30 mouse cellular contexts compared by ENCODE assay signal in genomic region chr6:145857428-145857827, GRCm38 (mm10). TPM values are rescaled to one million over a fixed set of nuclear protein-coding genes. Genes with fewer than 3 reads are reported as not detected.
DNase-seq lines count a peak whose midpoint lies in the region; ATAC-seq and TF ChIP-seq lines count a peak whose summit lies in the region.
"Had no signal": no experiment of that assay in that cellular context is flagged by ENCODE, and none has a peak within 500 bp of the region (broad histone marks: within the 10 kb centered on the region; RNA-seq: fewer than 3 reads in every experiment).

No protein-coding gene starts in this region.

- peaks cover 5% of the 10 kb centered on the region; the same call in 1 of the 2 replicates for H3K4me1 ChIP-seq in kidney, adult 2 months (ENCODE audit: control insufficient read depth, insufficient read depth, low read length)
- H3K4me1 ChIP-seq in kidney, embryonic 16.5 days (ENCODE audit: insufficient read depth, low read length) = peaks cover 14% of the 10 kb centered on the region

- H3K27me3 ChIP-seq in kidney, adult 2 months (replicated peaks; ENCODE audit: control insufficient read depth, insufficient read depth, low read length) = no peaks in the 10 kb centered on the region
- peaks cover 13% of the 10 kb centered on the region for H3K27me3 ChIP-seq in kidney, embryonic 16.5 days (ENCODE audit: insufficient read depth, low read length)

- intact Hi-C loops in gastrocnemius, adult 2 months (cut with DNase I) = no loop called here

- TF ChIP-seq CTCF in gastrocnemius, adult 2 months (IDR thresholded peaks at IDR 0.05) = no peak
- TF ChIP-seq CTCF in kidney, adult 2 months (conservative IDR thresholded peaks at IDR 0.05; ENCODE audit: insufficient read depth, insufficient read length, low read depth, low read length) = no peak

- TF ChIP-seq POLR2A in kidney, adult 2 months (IDR thresholded peaks at IDR 0.05; ENCODE audit: low read depth, low read length) = no peak

- no peak overlapping the region for H3K4me3 ChIP-seq in gastrocnemius, adult 2 months
- no peak overlapping the region for H3K4me3 ChIP-seq in kidney, adult 2 months (ENCODE audit: insufficient read depth, low read depth, low read length)
- H3K4me3 ChIP-seq in kidney, embryonic 16.5 days (ENCODE audit: low read length) = no peak overlapping the region
- H3K4me3 ChIP-seq: erythroblast, embryonic 14.5 days; heart, embryonic 15.5 days; kidney, embryonic 15.5 days; limb, embryonic 10.5 days; limb, embryonic 15.5 days; neural tube, embryonic 12.5 days had no signal

- 87% methylated on average over 7 of the region's 7 CpGs for WGBS in kidney, adult 2 months
- WGBS in kidney, embryonic 16.5 days = 89% methylated on average over 7 of the region's 7 CpGs

- no peaks in the 10 kb centered on the region for H3K9me3 ChIP-seq in kidney, embryonic 16.5 days (ENCODE audit: low read length)
- H3K9me3 ChIP-seq: heart, embryonic 15.5 days; kidney, embryonic 15.5 days; limb, embryonic 10.5 days; limb, embryonic 15.5 days; neural tube, embryonic 12.5 days had no signal

- DNase-seq in gastrocnemius, adult 2 months = peak; percentile 50
- DNase-seq in gastrocnemius, adult 18-20 months (ENCODE audit: low spot score) = no peak
- DNase-seq in kidney, adult 2 months = peak; percentile 22
- peak; percentile 80 for DNase-seq in adipocyte (ENCODE audit: low spot score)
- no peak for DNase-seq in layer of hippocampus, postnatal 36 days
- DNase-seq: cerebellum, adult 18-20 months; cerebellum, postnatal 14 days; gastrocnemius, postnatal 10 days; heart, postnatal 4 days; kidney, postnatal 4 days; lung, embryonic 14.5 days; lung, postnatal 14 days; right cerebral cortex, adult 18-20 months; spleen, adult 18-20 months; thymus, postnatal 14 days had no signal

- H3K4me2 ChIP-seq in kidney, embryonic 16.5 days (replicated peaks; ENCODE audit: low read depth, low read length) = no peak overlapping the region
- H3K4me2 ChIP-seq: heart, embryonic 15.5 days; hindbrain, embryonic 14.5 days; kidney, embryonic 15.5 days; limb, embryonic 15.5 days; lung, embryonic 14.5 days; midbrain, embryonic 11.5 days; neural tube, embryonic 12.5 days had no signal

- no peak for ATAC-seq in kidney, embryonic 16.5 days (ENCODE audit: low FRiP score, low TSS enrichment)
- peak; percentile 22 for ATAC-seq in granulocyte monocyte progenitor cell, adult 5-6 weeks (replicated peaks; ENCODE audit: poor library complexity, severe bottlenecking)
- ATAC-seq: forebrain, embryonic 16.5 days; intestine, postnatal 0 days; midbrain, embryonic 16.5 days had no signal

- H3K36me3 ChIP-seq in kidney, adult 2 months (ENCODE audit: control insufficient read depth, insufficient read depth, low read length) = no peaks in the 10 kb centered on the region
- H3K36me3 ChIP-seq in kidney, embryonic 16.5 days (ENCODE audit: insufficient read depth, low read length) = no peaks in the 10 kb centered on the region
- H3K36me3 ChIP-seq: G1E; heart, embryonic 15.5 days; kidney, embryonic 15.5 days; limb, embryonic 10.5 days; limb, embryonic 15.5 days; neural tube, embryonic 12.5 days had no signal

- H3K27ac ChIP-seq in gastrocnemius, adult 2 months = peak overlapping the region; percentile 99
- no peak overlapping the region for H3K27ac ChIP-seq in kidney, adult 2 months (ENCODE audit: insufficient read depth, low read depth, low read length)
- no peak overlapping the region for H3K27ac ChIP-seq in kidney, embryonic 16.5 days (ENCODE audit: low read length)
- H3K27ac ChIP-seq: heart, embryonic 15.5 days; hindbrain, embryonic 14.5 days; kidney, embryonic 15.5 days; limb, embryonic 10.5 days; limb, embryonic 15.5 days; liver, embryonic 14.5 days; neural tube, embryonic 12.5 days had no signal

- no peak overlapping the region for H3K9ac ChIP-seq in kidney, embryonic 16.5 days (replicated peaks; ENCODE audit: low read length)
- H3K9ac ChIP-seq: heart, embryonic 15.5 days; hindbrain, embryonic 14.5 days; kidney, embryonic 15.5 days; limb, embryonic 15.5 days; liver, embryonic 14.5 days; lung, embryonic 14.5 days; neural tube, embryonic 12.5 days had no signal

RNA-seq across cellular contexts. Expression of gene Bhlhe41, which starts 7.9 kb away (rescaled TPM):
- 10 to 100 TPM; 17.2 to 48.4 TPM for total RNA-seq in gastrocnemius, adult 2 months (2021)
- 10 to 100 TPM; 30.3 to 38.1 TPM for total RNA-seq in gastrocnemius, adult 18-20 months (2021)
- 1.8 TPM in 2 replicates for polyA plus RNA-seq in kidney, adult 2 months (2012; rRNA removed)
- polyA plus RNA-seq in kidney, embryonic 16.5 days (2015; fragmentation: Nextera tagmentation; extraction: Ambion mirVana) = 0.94 and 1.1 TPM in 2 replicates
- total RNA-seq in granulocyte monocyte progenitor cell, adult 5-6 weeks (2014; fragmentation: Nextera tagmentation) = not detected in 2 replicates
- total RNA-seq in granulocyte monocyte progenitor cell, adult 5-6 weeks (2017) = not detected in 2 replicates
- 10 to 100 TPM; 33.4 to 39.0 TPM for total RNA-seq in layer of hippocampus, postnatal 36 days (2021)
- polyA plus RNA-seq: G1E had no signal

Comparison
In these comparisons a context has a peak if more than half of its experiments do, and no peak if none do; other contexts are left out.
1. DNase-seq: peak in gastrocnemius, adult 2 months (single experiment), kidney, adult 2 months (single experiment) and adipocyte (single experiment); none in gastrocnemius, adult 18-20 months (single experiment) and layer of hippocampus, postnatal 36 days (0 of 2).
2. RNA of gene Bhlhe41, which starts 7.9 kb away (total RNA-seq): 17.2 to 48.4 TPM in gastrocnemius, adult 2 months, 33.4 to 39.0 TPM in layer of hippocampus, postnatal 36 days and 30.3 to 38.1 TPM in gastrocnemius, adult 18-20 months; not detected in granulocyte monocyte progenitor cell, adult 5-6 weeks; every median in the first group is over 10 times any median in the second.